Mouse (Mus musculus) fat pad, adult 2 months (tissue): ENCODE measurements around the gene Srsf5.
"Not testable (repeated sequence)": the region's sequence is repeated elsewhere in the genome, so short reads cannot be mapped to it uniquely, and the experiment has no call there.

Source experiments
- DNase-seq: peaks from one replicate; pipeline ENCODE4 v3.0.0-alpha.2; 2011; ENCODE audit warnings: low read depth, low spot score; ENCODE audit errors: extremely low read depth

Gene Srsf5

GRCm38 (mm10) chr12:80945334-80945995 lies at the start of gene Srsf5:
Srsf5 (plus strand) TSS chr12:80945504.
- peak; percentile 56 for DNase-seq

GRCm38 (mm10) chr12:80909631-80910030 lies 35.7 kb upstream of the Srsf5 start:
- no peak for DNase-seq

GRCm38 (mm10) chr12:80917764-80918163 lies 27.5 kb upstream of the Srsf5 start:
- no peak for DNase-seq

GRCm38 (mm10) chr12:80921301-80921700 lies 24.0 kb upstream of the Srsf5 start:
- no peak for DNase-seq

- no peak for DNase-seq
Observed at GRCm38 (mm10) chr12:80922869-80923268, 22.4 kb upstream of the Srsf5 start.

GRCm38 (mm10) chr12:80923602-80924001 lies 21.7 kb upstream of the Srsf5 start:
- DNase-seq: peak; percentile 51

- peak; percentile 72 for DNase-seq
Observed at GRCm38 (mm10) chr12:80924205-80924604, 21.1 kb upstream of the Srsf5 start.

- DNase-seq: no peak
Observed at GRCm38 (mm10) chr12:80925919-80926318, 19.4 kb upstream of the Srsf5 start.

- no peak for DNase-seq
Observed at GRCm38 (mm10) chr12:80926550-80926949, 18.8 kb upstream of the Srsf5 start.

- no peak for DNase-seq
Observed at GRCm38 (mm10) chr12:80927518-80927917, 17.8 kb upstream of the Srsf5 start.

- no peak for DNase-seq
Observed at GRCm38 (mm10) chr12:80928881-80929280, 16.4 kb upstream of the Srsf5 start.

- peak; percentile 77 for DNase-seq
Observed at GRCm38 (mm10) chr12:80930141-80930540, 15.2 kb upstream of the Srsf5 start.

GRCm38 (mm10) chr12:80931402-80932140 lies 13.7 kb upstream of the Srsf5 start:
- no peak for DNase-seq

- DNase-seq: no peak
Observed at GRCm38 (mm10) chr12:80932865-80933264, 12.4 kb upstream of the Srsf5 start.

GRCm38 (mm10) chr12:80936751-80937150 lies 8.6 kb upstream of the Srsf5 start:
- DNase-seq: no peak

GRCm38 (mm10) chr12:80937331-80938029 lies 7.8 kb upstream of the Srsf5 start:
- DNase-seq: peak; percentile 28

- no peak for DNase-seq
Observed at GRCm38 (mm10) chr12:80938642-80939041, 6.7 kb upstream of the Srsf5 start.

GRCm38 (mm10) chr12:80939165-80939564 lies 6.1 kb upstream of the Srsf5 start:
- no peak for DNase-seq

- no peak for DNase-seq
Observed at GRCm38 (mm10) chr12:80941886-80942285, 3.4 kb upstream of the Srsf5 start.

GRCm38 (mm10) chr12:80943395-80943794 lies 1.9 kb upstream of the Srsf5 start:
- DNase-seq: no peak

- no peak for DNase-seq
Observed at GRCm38 (mm10) chr12:80944204-80944603, 1.1 kb upstream of the Srsf5 start.

- DNase-seq: not testable (repeated sequence)
Observed at GRCm38 (mm10) chr12:80944963-80945333, 356 bp upstream of the Srsf5 start.
